Mouse (Mus musculus): Measurements from ENCODE around the gene Dop1a. TPM values are rescaled to one million over a fixed set of nuclear protein-coding genes. Genes with fewer than 3 reads are reported as not detected.

Dop1a gene
- polyA plus RNA-seq, 1 experiment, result 47.3 TPM

DNA sequence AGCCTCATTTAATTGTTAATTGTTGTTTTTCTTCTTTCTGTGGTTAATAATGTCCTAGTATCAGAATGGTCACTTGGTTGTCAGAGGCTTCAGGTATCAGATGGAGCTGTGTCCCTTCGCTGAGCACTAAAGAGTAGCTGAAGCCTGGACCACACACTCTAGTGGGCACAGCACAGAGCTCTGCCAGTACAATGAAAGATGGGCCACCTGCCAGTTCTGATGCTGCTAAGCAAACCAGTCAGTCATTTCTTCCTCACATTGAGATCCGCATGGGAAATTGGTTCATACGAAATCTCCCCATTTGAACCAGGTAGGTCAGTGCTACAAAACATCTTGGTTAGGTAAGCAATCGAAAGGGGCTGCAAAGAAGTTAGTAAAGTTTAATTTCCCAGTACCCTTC lies 87.7 kb downstream of the Dop1a start:
- peak; percentile 15 for DNase-seq (ENCODE audit: low read depth)

DNA sequence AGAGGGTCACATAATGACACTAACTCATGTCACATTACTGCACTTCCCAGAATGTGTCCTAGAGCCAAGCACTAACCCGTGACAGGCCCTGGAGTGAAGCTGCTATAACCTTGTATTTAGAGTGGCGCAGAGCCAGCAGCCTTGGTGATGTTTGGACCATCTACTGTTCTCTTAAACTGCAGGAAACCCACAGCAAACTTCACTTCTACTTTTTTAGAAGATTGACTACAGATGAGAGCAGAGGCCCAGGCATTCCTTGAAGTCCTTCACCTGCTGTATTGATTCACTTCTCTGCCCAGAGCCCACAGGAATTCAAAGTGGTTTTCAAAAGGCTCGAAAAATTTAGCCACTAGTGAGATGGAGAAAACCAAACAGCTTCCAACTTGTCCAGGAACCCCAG lies 93.6 kb downstream of the Dop1a start:
- DNase-seq (ENCODE audit: low read depth), result no peak
- TF ChIP-seq CTCF (IDR thresholded peaks at IDR 0.05; ENCODE audit: borderline replicate concordance, extremely low read depth, insufficient read depth, insufficient read length), result no peak
- TF ChIP-seq POLR2A (IDR thresholded peaks at IDR 0.05; ENCODE audit: borderline replicate concordance, extremely low read depth, insufficient read depth, insufficient read length, poor library complexity, severe bottlenecking), result no peak

More for the DNA sequence above, 87.7 kb downstream of the Dop1a start:
- TF ChIP-seq POLR2A (IDR thresholded peaks at IDR 0.05; ENCODE audit: borderline replicate concordance, extremely low read depth, insufficient read depth, insufficient read length, poor library complexity, severe bottlenecking) (no peak), CTCF (IDR thresholded peaks at IDR 0.05; ENCODE audit: borderline replicate concordance, extremely low read depth, insufficient read depth, insufficient read length) (no peak)

DNA sequence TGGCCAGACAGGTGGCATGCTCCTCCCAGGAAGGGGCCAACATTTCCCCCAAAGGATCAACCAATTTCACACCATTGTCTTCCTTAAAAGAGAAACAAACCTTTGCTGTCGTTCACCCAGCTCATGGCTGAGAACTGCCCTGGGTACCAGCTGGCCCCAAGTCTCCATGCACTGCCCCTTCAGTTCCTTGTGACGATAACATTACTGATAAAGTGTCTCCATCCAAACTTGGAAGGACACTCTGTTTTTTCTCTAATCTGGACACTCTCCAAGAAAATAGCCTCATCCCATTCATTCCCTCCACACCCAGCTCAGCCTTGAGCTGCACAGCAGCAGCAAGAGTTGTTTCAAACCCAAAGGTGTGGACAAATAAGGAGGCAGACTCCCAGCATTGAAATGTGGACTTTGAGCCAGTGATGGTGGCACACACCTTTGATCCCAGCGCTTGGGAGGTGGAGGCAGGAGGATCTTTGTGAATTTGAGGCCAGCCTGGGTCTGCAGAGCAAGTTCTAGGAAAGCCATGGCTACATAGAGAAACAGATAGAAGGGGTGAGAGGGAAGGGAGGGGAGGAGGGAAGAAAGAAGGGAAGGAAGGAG lies 102.5 kb downstream of the Dop1a start:
- no peak for DNase-seq (ENCODE audit: low read depth)
- TF ChIP-seq POLR2A (IDR thresholded peaks at IDR 0.05; ENCODE audit: borderline replicate concordance, extremely low read depth, insufficient read depth, insufficient read length, poor library complexity, severe bottlenecking) (no peak), CTCF (IDR thresholded peaks at IDR 0.05; ENCODE audit: borderline replicate concordance, extremely low read depth, insufficient read depth, insufficient read length) (no peak)

DNA sequence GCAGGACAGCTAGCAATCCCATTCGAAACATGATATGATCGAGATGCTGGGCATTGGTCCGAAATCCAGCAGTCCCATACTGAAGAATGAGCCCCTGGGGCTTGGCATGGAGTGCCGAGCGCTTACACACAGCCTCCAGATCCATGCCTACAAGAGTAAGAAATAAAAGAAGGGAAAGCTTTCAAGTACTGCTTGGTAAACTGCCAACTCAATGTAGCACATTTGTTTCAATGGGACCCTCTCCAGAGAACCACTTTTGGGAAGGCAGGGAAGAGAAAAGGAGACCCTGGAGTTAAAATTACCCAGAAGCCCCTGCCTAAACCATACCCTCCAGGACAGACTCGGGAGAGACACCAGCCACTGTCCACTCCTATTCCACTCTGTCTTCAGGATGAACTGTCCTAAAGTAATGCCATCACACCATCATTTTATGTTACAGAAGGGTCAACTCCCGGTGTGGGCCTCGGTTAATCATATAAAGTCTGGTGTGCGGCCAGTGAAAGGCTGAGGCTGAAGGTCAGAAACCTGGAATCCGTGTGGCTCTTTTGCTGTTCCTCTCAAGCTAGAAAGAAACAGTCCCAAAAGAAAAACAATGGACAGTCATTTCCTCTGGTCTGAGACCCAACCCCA lies 103.4 kb downstream of the Dop1a start:
- TF ChIP-seq CTCF (IDR thresholded peaks at IDR 0.05; ENCODE audit: borderline replicate concordance, extremely low read depth, insufficient read depth, insufficient read length) (no peak), POLR2A (IDR thresholded peaks at IDR 0.05; ENCODE audit: borderline replicate concordance, extremely low read depth, insufficient read depth, insufficient read length, poor library complexity, severe bottlenecking) (no peak)
- peak; percentile 51 for DNase-seq (ENCODE audit: low read depth)

DNA sequence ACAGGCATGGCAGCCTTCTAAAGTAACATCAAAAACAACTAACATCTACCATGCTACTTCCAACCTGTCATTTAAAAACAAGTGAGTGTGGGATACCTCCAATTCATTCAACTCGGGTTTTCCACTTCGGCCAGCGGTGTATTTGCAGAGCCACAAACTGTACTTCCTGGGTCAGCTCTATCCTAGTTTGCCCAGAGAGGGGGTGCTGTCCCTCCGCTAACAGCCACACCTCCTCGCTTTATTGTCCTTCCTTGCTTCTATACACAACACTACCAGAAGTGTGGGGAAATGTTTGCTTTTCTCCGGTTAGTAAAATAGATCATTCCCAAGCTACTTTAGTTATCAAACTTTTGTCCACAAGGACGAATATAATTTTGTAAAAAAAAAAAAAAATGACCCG lies 104.0 kb downstream of the Dop1a start:
- TF ChIP-seq POLR2A (IDR thresholded peaks at IDR 0.05; ENCODE audit: borderline replicate concordance, extremely low read depth, insufficient read depth, insufficient read length, poor library complexity, severe bottlenecking) (no peak), CTCF (IDR thresholded peaks at IDR 0.05; ENCODE audit: borderline replicate concordance, extremely low read depth, insufficient read depth, insufficient read length) (no peak)
- peak; percentile 23 for DNase-seq (ENCODE audit: low read depth)

DNA sequence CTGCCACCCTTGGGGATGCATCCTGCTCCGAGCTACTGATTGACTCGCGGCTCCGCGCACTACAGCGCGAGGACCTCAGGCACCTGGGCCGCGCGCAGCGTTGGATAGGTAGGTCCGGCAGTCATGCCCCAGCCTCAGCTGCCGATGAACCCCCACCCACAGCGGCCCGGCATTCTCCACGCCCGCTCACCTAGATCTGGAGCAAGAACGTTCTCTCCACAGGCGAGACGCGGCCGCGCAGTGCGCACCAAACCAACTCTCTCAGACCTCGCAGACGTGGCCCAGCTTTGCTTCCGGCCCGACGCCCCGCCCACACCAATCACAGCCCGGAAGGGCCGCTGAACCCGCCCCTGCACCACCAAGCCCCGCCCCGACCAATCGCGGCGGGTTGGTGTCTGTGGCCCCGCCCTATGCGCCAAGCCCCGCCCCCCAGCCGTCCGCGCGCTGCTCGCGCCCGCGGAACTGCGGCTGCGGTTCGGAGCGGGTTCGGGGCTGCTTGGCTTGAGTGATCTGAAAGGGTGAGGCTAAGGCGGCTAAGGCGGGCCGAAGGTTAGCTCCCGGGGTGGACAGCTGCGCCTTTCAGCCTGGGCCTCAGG lies 104.7 kb downstream of the Dop1a start, which contains the start of the genes Pgm3 and Rwdd2a:
TSS of gene Pgm3 (minus strand) at position 303 of the 596 bp plus-strand sequence.
TSS of gene Rwdd2a (plus strand) at position 452 of the 596 bp plus-strand sequence.
- no peak for TF ChIP-seq CTCF (IDR thresholded peaks at IDR 0.05; ENCODE audit: borderline replicate concordance, extremely low read depth, insufficient read depth, insufficient read length)
- peak; percentile 70 for TF ChIP-seq POLR2A (IDR thresholded peaks at IDR 0.05; ENCODE audit: borderline replicate concordance, extremely low read depth, insufficient read depth, insufficient read length, poor library complexity, severe bottlenecking)
- peak; percentile 98 for DNase-seq (ENCODE audit: low read depth)

DNA sequence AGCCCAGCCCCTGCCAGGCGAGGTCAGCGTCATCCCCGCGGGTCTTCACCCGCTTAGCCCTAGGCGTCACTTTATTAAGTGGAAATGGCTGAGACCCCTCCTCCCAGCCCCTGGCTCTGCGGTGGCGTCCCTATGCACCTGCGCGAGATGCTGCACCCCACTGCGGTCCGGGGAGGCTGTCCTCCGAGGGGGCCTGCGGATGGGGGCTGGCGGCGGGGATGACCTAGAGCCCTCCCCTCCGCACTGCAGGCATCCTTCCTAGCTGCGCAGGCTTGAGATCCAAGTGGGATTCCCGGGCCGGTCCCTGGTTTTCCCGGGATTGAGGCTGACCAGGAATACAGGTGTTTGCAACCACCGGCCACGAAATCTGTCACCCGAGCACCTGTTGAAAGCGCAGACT lies 105.2 kb downstream of the Dop1a start:
- DNase-seq (ENCODE audit: low read depth), result no peak
- TF ChIP-seq CTCF (IDR thresholded peaks at IDR 0.05; ENCODE audit: borderline replicate concordance, extremely low read depth, insufficient read depth, insufficient read length) (no peak), POLR2A (IDR thresholded peaks at IDR 0.05; ENCODE audit: borderline replicate concordance, extremely low read depth, insufficient read depth, insufficient read length, poor library complexity, severe bottlenecking) (no peak)

DNA sequence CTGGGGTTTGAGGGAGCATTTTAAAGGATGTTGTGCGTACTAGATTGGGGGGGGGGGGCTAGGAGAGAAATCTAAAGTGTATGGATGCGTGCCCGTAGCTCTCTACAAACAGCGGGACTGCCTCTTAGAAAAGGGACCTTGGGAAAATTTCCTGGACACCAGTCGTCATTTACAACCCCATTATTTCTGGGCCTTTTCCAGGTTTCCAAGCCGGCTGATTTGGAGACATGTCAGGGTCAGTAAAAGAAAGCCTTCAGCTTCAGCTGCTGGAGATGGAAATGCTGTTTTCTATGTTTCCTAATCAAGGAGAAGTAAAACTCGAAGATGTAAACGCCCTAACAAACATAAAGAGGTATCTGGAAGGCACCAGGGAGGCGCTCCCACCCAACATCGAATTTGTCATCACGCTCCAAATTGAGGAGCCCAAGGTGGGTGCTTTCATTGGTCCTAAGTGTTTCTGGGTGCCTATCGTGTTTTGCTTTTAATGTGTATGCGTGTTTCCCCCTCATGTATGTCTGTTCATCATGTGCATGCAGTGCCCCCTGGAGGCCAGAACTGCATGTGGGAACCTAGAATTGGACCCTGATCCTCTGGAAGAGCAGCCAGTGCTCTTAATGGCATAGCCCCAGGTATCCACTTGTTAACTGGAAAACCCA lies 105.8 kb downstream of the Dop1a start:
- DNase-seq (ENCODE audit: low read depth), result peak; percentile 89
- TF ChIP-seq POLR2A (IDR thresholded peaks at IDR 0.05; ENCODE audit: borderline replicate concordance, extremely low read depth, insufficient read depth, insufficient read length, poor library complexity, severe bottlenecking), result no peak
- peak; percentile 76; the same call in 1 of the 2 replicates for TF ChIP-seq CTCF (IDR thresholded peaks at IDR 0.05; ENCODE audit: borderline replicate concordance, extremely low read depth, insufficient read depth, insufficient read length)

DNA sequence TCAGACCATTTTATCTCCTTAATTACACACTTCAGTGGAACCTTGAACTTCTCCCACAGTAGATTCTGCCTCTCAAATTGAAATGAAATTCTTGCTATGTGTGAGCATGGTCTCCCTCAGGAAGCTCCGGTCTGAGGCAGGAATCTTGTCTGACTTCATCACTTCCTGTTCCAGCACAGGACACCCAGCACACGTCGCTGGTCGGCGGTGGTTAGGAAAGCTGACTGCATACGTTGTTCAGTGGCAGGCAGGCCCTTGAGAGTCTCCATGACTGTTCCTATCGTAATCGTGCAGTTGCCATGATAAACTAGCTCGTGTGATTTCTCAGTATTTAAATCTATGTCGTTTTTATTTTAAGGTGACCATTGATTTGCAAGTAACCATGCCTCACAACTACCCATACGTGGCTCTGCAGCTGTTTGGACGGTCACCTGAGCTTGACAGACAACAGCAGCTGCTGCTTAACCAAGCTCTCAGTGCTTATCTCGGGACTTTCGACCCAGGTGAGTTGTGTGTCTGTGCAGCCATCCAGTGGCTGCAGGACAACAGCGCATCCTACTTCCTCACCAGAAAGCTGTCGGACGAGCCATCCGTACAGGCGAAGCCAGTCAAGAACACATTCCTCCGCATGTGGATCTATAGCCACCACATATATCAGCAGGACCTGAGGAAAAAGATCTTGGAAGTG lies 106.8 kb downstream of the Dop1a start:
- TF ChIP-seq CTCF (IDR thresholded peaks at IDR 0.05; ENCODE audit: borderline replicate concordance, extremely low read depth, insufficient read depth, insufficient read length) (no peak), POLR2A (IDR thresholded peaks at IDR 0.05; ENCODE audit: borderline replicate concordance, extremely low read depth, insufficient read depth, insufficient read length, poor library complexity, severe bottlenecking) (no peak)

DNA sequence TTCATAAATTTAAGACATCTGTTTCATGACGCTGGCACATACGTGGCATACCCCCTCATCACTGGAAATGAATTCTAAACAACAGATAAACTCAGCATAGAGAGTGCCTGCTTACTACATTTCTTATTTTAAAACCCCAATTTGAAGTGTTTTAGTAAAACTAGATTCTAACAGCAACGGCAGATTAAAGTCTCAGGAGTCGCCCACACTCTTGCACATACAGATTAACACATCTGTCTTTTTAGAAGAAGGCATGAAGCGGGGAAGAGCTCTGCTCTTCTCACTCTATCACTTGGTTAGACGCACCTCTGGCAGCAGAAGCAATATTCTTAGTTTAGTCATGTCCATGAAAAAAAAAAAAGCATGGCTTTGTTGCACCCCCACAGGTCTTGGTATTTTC lies 108.2 kb downstream of the Dop1a start:
- TF ChIP-seq CTCF (IDR thresholded peaks at IDR 0.05; ENCODE audit: borderline replicate concordance, extremely low read depth, insufficient read depth, insufficient read length), result no peak
- no peak for TF ChIP-seq POLR2A (IDR thresholded peaks at IDR 0.05; ENCODE audit: borderline replicate concordance, extremely low read depth, insufficient read depth, insufficient read length, poor library complexity, severe bottlenecking)
- no peak for DNase-seq (ENCODE audit: low read depth)

More for the DNA sequence above, 106.8 kb downstream of the Dop1a start:
- no peak for DNase-seq (ENCODE audit: low read depth)

DNA sequence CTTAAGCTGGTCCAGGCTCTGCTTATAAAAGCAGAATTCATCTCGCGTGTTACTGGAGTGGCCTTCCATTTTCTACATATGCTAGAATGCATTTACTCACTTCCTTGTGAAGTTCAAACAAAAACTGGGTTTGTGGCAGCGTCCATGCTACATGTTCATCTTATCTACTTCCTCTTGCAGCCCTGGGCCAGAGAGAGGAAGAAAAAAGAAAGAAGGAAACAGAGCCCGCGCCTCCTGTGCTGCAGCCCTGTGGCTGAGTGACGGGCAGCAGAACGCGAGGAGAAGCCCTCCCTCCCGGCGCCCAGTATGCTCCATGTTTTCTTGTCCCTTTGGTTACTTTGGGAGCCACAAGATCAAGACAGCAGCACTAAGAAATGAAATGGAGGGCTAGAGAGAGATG lies 112.7 kb downstream of the Dop1a start:
- no peak for DNase-seq (ENCODE audit: low read depth)
- TF ChIP-seq CTCF (IDR thresholded peaks at IDR 0.05; ENCODE audit: borderline replicate concordance, extremely low read depth, insufficient read depth, insufficient read length) (no peak), POLR2A (IDR thresholded peaks at IDR 0.05; ENCODE audit: borderline replicate concordance, extremely low read depth, insufficient read depth, insufficient read length, poor library complexity, severe bottlenecking) (no peak)
